Mouse (Mus musculus) lung, embryonic 14.5 days (tissue): ENCODE results near the gene Grap2. TPM values are rescaled to one million over a fixed set of nuclear protein-coding genes. Genes with fewer than 3 reads are reported as not detected.

ENCODE experiments used
- ATAC-seq: fragments of 200-750 bp; cut with Nextera tagmentation; 2 replicates; pipeline ENCODE4 v1.8.0; 2017; ENCODE audit warnings: mild to moderate bottlenecking, moderate TSS enrichment, moderate library complexity; ENCODE audit not compliant: insufficient read depth
- DNase-seq: peaks from one replicate; pipeline ENCODE4 v3.0.0-alpha.2; 2015
- H3K27ac ChIP-seq: fragments of 300-500 bp; sonication (generic); 2 replicates; pipeline ENCODE4 v1.5.1; 2014; ENCODE audit warnings: low read depth, mild to moderate bottlenecking, moderate library complexity
- H3K27me3 ChIP-seq: fragments of 300-500 bp; sonication (generic); 2 replicates; pipeline ENCODE4 v1.6.1; 2014; ENCODE audit warnings: low read length, control low read depth; ENCODE audit not compliant: insufficient read depth
- H3K36me3 ChIP-seq: fragments of 300-500 bp; sonication (generic); 2 replicates; pipeline ENCODE4 v1.6.1; 2014; ENCODE audit warnings: control low read depth; ENCODE audit not compliant: insufficient read depth
- H3K4me1 ChIP-seq: fragments of 300-500 bp; sonication (generic); 2 replicates; pipeline ENCODE4 v1.6.1; 2014; ENCODE audit warnings: antibody characterized with exemption, control low read depth; ENCODE audit not compliant: insufficient read depth
- H3K4me2 ChIP-seq: fragments of 300-500 bp; sonication (generic); 2 replicates; pipeline ENCODE4 v1.6.1; 2014; ENCODE audit warnings: mild to moderate bottlenecking
- H3K4me3 ChIP-seq: fragments of 300-500 bp; sonication (generic); 2 replicates; pipeline ENCODE4 v1.5.1; 2014; ENCODE audit warnings: low read depth, low read length
- H3K9ac ChIP-seq: fragments of 300-500 bp; sonication (generic); 2 replicates; pipeline ENCODE4 v1.6.1; 2014
- H3K9me3 ChIP-seq: fragments of 300-500 bp; sonication (generic); 2 replicates; pipeline ENCODE4 v1.6.1; 2016; ENCODE audit warnings: low read depth, low read length, control low read depth
- CTCF ChIP-seq: IDR thresholded peaks from 2 replicates; pipeline ENCODE4 v1.5.1; 2016; ENCODE audit warnings: antibody characterized with exemption, low read depth
- WGBS: fragments of 180-500 bp; shearing (Covaris S2); extraction: QIAGEN DNeasy Blood & Tissue Kit; methylation state at CpG from one replicate; pipeline ENCODE4 v1.1.7; 2014; 5-methylcytosine and 5-hydroxymethylcytosine counted together
- polyA plus RNA-seq: library from polyadenylated mRNA; unstranded; fragments of >200 nt; fragmentation: Nextera tagmentation; extraction: Ambion mirVana; gene quantifications from 2 replicates; pipeline ENCODE4 v1.2.1, GENCODE M21; 2014

Gene Grap2
- polyA plus RNA-seq, 1 experiment from 2014 or later: 1.8 TPM

DNA sequence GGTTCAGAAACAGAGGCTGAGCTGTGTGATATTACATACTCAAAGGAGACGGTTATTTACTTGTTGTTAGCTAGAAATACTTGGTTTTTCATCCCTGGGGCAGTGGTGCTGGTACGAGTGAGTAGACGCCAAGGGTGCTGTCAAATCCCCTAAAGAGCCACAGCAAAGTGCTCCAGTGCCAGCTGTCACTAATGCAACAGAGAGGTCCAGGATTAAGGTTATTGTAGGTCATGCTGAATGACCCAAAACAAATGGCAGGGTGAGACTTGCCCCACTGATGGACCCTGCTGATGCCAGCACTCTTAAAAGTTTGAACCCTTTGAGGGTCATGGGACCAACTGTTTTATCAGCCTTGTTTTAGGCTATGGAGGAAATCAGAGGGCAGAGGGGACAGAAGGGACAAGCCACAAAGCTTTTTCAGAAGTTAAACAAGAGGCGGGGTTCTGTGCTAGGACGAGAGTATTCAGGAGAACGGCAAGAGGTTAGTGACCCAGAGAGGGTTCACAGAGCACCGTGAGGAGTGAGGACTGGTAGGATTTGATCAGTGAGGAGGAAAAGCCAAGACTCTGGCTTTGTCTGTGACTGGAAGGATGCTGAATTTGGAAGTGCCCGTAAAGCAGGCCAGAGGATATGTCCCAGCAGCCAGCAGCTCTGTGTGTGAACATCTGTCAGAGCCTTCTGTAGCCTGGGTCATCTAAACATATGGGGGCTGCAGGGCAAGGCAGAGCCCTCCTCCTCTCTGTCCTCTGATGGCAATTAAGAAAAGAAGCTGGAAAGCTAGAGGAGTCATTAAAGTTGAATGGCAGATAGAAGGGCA, 112.6 kb downstream of the Grap2 start:
- 26% methylated on average over 8 of the region's 8 CpGs for WGBS
- Histone ChIP-seq H3K9me3 (no peaks in the 10 kb centered on the region), H3K27me3 (no peaks in the 10 kb centered on the region), H3K9ac (no peak overlapping the region), H3K4me2 (no peak overlapping the region), H3K36me3 (no peaks in the 10 kb centered on the region), H3K4me1 (peaks cover 12% of the 10 kb centered on the region; the same call in 1 of the 2 replicates), H3K27ac (no peak overlapping the region), H3K4me3 (no peak overlapping the region)
- TF ChIP-seq CTCF: no peak
- DNase-seq (peak; percentile 30), ATAC-seq (peak; percentile 28; the same call in 1 of the 2 replicates)

DNA sequence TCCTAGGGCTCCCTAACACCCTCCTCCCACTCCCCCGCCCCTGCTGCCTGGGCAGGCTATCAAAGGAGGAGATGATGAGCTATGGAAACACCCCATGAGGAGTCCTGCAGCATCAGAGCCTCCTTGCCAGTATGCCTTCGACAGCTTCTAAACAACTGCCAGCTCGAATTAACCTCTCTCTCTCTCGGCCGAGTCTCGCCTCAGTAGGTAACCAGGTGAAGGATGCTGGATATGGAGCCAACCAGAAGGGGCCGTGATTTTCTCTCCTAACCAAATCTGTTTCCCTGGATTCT, 113.2 kb downstream of the Grap2 start:
- Histone ChIP-seq H3K9ac (no peak overlapping the region), H3K4me1 (0 out of 2 replicates have a peak, but pooled peaks cover 8% of the 10 kb centered on the region), H3K27ac (no peak overlapping the region), H3K4me2 (no peak overlapping the region), H3K36me3 (no peaks in the 10 kb centered on the region), H3K4me3 (no peak overlapping the region), H3K27me3 (no peaks in the 10 kb centered on the region), H3K9me3 (no peaks in the 10 kb centered on the region)
- WGBS: 30% methylated on average over 7 of the region's 7 CpGs
- ATAC-seq (peak; percentile 54; the same call in 1 of the 2 replicates), DNase-seq (no peak)
- no peak for TF ChIP-seq CTCF

DNA sequence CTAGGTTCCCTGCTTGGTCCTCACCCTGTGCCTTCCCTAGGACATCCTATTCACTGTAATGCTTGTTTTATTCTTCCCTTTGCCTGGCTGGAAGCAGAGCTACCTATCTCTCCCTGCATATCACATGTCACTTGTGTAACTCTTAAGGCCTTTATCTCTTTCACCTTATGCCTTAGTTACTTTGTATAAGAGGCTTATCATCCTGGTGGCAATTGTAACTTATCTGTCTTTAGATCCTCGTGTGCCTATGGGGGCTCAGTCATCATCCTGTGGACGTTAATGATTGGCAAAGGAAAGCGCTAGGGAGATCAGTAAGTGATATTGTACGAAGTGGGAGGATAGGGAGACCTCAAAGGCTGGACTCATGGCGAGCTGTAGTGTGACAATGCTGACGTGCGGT, 116.1 kb downstream of the Grap2 start:
- 47% methylated on average over 7 of the region's 7 CpGs for WGBS
- Histone ChIP-seq H3K4me2 (no peak overlapping the region), H3K27me3 (no peaks in the 10 kb centered on the region), H3K9me3 (no peaks in the 10 kb centered on the region), H3K4me3 (no peak overlapping the region), H3K36me3 (no peaks in the 10 kb centered on the region), H3K9ac (no peak overlapping the region), H3K4me1 (0 out of 2 replicates have a peak, but pooled peaks cover 5% of the 10 kb centered on the region), H3K27ac (no peak overlapping the region)
- no peak for ATAC-seq
- no peak for TF ChIP-seq CTCF
- no peak for DNase-seq

DNA sequence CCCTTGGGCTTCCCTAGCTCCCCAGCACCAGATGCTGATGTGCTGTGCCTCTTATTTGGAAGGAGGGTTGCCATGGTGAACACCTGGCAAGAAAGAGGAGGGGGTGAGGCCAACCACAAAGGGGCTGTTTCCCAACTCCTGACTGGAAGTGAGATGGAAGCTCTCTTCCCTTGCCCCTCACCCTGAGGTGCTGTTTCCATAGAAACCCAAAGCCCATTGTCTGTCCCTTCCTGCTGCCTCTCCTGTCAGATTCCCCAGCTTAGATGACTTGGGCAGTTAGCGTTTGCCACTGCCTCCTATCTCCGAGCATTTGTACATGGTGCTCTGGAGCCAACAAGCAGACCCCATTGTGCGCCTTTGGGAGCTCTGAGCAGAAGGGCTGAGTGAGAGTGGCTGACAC, 121.1 kb downstream of the Grap2 start:
- no peak for DNase-seq

DNA sequence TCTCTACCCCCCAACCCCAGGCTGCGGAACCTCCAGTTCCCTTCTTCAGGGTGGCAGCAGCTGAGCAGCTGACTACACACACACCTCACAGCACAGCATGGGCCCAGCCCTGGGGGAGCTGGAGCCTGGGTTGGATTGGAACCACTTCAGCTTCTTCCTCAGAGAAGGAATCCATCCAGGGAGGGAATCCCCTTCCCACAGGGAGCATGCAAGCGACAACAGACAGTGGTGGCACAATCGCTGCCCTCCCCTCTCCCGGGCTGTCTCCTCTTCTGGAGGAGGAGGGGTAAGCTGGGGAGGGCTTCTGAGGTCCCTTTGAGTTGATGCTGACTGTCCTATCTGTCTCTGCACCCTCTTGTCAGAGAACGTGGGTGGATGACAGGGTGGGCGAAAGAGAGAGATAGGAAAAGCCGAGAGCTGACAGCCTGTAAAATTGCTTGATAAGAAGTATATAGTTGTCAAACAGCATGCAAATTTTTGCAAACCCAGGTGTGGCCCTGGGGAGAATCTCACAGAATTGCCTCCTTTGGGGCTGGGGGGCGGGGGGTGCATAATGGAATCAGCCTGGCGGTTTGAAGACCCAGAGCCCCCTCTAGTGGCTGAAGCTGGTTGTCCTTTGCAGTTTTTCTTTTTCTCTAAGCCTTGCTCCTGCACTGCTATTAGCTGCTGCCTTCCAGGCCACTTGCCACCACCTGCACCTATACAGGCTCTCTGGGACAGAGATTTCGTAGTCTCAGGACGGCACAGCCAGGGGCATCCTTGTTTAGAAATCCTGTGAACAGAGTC, 121.9 kb downstream of the Grap2 start:
- no peaks in the 10 kb centered on the region for H3K4me1 ChIP-seq
- peak; percentile 82 for TF ChIP-seq CTCF
- no peaks in the 10 kb centered on the region for H3K9me3 ChIP-seq
- no peaks in the 10 kb centered on the region for H3K27me3 ChIP-seq
- DNase-seq: peak; percentile 78
- no peak overlapping the region for H3K27ac ChIP-seq
- no peaks in the 10 kb centered on the region for H3K36me3 ChIP-seq
- WGBS: 19% methylated on average over 11 of the region's 11 CpGs
- no peak for ATAC-seq
- no peak overlapping the region for H3K4me3 ChIP-seq
- H3K4me2 ChIP-seq: peak overlapping the region; percentile 25; the same call in 1 of the 2 replicates
- H3K9ac ChIP-seq: no peak overlapping the region

More for the DNA sequence above, 121.1 kb downstream of the Grap2 start:
- Histone ChIP-seq H3K36me3 (no peaks in the 10 kb centered on the region), H3K4me2 (no peak overlapping the region), H3K27ac (no peak overlapping the region), H3K9ac (no peak overlapping the region), H3K9me3 (no peaks in the 10 kb centered on the region), H3K27me3 (no peaks in the 10 kb centered on the region), H3K4me3 (no peak overlapping the region), H3K4me1 (no peaks in the 10 kb centered on the region)
- ATAC-seq: no peak
- no peak for TF ChIP-seq CTCF
- WGBS: 52% methylated on average over 3 of the region's 3 CpGs

DNA sequence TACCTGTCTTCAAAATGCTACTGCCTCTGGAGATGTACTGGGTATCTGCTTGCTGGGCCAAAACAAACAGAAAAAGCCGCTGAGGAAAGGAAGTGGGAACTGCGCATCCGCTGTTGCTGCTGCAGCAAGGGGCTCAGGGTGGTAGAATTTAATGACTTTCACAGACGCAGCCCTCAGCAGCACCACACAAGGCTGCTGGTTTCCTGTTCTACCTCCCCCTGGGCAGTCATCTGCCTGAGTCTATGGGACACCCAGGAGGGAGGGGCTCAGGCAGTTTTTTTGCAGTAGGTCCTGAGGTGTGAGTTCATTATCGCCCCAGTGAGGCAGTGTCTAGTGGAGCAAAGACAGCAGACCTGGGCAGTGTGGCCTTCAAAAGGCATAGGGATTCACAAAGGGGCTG, 125.2 kb downstream of the Grap2 start:
- H3K9me3 ChIP-seq: no peaks in the 10 kb centered on the region
- H3K27ac ChIP-seq: no peak overlapping the region
- no peak overlapping the region for H3K4me3 ChIP-seq
- no peak for ATAC-seq
- WGBS: 39% methylated on average over 5 of the region's 5 CpGs
- H3K4me2 ChIP-seq: no peak overlapping the region
- TF ChIP-seq CTCF: no peak
- H3K36me3 ChIP-seq: no peaks in the 10 kb centered on the region
- no peak for DNase-seq
- H3K27me3 ChIP-seq: no peaks in the 10 kb centered on the region
- no peak overlapping the region for H3K9ac ChIP-seq
- no peaks in the 10 kb centered on the region for H3K4me1 ChIP-seq
